Mouse (Mus musculus): ENCODE measurements around the gene Tcf7l2.

DNA sequence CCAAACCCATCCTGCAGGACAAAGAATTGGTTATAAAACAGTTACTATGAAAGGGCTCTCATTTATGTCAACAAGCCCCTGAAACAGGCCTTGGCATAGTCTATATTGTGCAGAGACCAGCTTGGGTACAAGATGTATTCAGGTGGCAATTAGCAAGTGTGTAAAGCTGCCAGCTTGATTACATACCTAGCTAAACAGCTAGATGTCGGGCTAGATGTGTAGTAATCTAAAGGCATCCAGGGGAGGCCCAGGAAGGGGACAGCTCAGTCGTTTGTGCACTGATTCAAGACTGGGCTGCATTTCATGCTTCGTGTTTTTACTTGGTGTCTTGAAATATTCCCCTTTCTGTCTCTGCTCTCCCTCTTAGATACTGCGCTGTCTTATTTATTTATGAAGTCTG is 1.9 kb upstream of the Tcf7l2 start:
- no peak for TF ChIP-seq CTCF (IDR thresholded peaks at IDR 0.05; ENCODE audit: low read depth)
- no peak for TF ChIP-seq EP300 (optimal IDR thresholded peaks at IDR 0.05)

Data from stomach, postnatal 0 days (tissue).